Mouse (Mus musculus) frontal cortex, postnatal 14 days (tissue): ENCODE data around the gene Igfbp1.

Experiments used
- DNase-seq, 2 experiments: peaks; one replicate each; pipeline ENCODE4 v3.0.0; 2022; ENCODE audit warnings: low spot score in 2 of 2

Gene Igfbp1

DNA sequence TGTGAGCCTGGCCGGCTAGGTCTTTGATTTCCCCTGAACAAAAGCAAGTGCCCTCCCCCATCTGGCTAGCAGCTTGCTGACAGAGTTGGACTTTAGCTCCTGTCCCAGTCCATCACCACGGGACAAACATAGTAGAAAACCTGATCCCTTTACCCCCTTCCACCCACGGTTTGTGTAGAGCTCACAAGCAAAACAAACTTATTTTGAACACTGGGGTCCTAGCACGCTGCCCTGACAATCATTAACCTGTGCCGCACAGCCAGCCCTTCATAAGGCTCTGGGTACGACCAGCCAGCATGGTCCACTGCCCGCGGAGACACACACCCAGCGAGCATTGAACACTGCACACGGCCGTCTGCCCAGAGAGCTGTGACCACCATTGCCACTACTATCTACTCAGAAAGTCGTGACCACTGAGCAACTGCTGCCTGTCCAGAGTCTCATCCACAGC is at the start of gene Igfbp1:
Gene Igfbp1, plus strand, starts transcription at position 292 of the 451 bp plus-strand sequence.
- DNase-seq: no peak

DNA sequence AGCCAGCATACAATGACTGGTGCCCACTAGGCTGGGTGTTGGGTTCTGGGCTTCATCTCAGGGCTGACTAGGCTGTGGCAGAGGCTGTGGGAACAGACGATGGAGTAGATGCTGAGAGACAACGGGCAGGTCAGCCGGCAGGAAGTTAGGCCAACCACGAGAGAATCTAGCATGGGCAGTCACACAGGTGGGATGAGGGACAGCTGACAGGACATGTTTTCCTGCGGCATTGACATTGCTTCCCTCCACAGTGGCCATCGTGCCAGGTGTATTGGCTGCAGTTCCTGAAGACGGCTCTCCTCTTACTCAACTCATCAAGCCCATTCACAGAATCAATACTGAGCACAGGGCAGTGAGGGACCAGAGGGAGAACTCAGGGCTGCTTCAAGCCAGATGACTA is 49.6 kb upstream of the Igfbp1 start:
- DNase-seq: no peak

DNA sequence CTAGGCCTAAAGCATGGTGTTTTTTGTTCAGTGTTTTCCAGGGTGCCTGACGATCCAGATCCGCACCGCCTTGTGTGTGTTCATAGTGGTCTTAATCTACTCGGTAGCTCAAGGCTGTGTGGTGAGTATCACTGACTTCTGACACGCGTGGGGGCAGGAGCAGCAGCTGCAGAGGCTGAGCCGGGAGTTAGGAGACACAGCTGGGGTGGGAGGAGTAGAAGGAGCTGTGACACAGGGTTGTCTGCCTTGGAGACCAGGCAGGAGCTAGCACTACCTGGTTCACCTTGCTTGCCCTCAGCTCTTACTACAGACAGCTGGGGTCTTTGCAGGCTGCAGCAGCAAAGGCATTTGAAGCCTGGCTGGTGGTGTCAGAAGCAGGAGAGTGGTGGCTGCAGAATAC is 48.1 kb upstream of the Igfbp1 start:
- DNase-seq: no peak

DNA sequence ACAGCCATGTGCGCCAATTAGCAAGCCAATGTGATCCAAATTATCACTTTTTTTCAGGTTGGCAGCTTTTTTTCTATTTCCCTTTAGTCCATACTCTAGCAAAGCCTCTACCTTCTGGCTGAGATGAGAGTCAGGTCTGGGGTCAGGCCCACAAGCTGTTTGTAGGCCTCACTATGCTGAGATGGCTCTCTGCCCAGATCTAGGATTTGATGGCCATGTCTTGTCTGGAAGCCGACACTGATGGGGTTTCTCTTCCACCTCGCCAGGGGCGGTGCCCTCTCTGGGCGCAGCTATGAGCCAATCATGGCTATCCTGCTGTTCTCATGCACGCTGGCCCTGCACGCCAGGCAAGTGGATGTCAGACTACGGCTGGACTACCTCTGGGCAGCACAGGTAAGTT is 47.1 kb upstream of the Igfbp1 start:
- no peak for DNase-seq

DNA sequence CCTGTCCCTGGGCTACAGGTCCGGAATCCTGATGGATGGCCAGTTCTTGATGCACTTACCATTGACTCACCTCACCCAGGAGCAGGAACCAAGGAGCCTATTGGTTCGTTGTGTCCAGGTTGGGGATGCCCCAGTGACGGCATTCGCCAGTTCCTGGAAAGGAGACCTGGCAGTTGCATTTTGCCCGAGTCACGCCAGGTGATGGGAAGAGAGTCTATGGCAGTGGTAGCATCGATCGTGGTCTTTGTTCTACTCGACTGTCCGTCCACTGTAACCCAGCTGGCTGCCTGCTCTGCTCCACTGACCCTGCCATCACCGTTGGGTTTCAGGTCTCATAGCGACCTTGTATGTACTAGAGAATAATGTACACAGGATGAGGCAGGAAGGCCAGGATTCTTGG is 45.2 kb upstream of the Igfbp1 start:
- no peak for DNase-seq

DNA sequence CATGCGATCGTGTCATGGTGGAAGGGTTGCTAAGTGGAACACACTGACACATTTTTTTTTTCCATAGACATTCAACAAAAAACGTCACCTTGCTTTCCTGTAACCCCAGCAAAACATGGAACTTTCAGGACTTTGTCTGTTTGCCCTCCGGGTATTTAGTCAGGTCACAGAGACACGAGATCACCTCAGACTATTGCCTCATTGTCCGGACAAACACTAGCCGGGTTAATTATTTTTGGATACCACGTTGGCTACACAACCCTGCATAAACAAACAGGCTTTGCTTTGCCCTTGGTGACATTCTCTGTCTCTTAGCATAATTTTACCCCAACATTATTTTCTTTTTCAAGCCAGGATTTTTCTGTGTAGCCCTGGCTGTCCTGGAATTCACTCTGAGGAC is 44.5 kb upstream of the Igfbp1 start:
- DNase-seq: no peak

DNA sequence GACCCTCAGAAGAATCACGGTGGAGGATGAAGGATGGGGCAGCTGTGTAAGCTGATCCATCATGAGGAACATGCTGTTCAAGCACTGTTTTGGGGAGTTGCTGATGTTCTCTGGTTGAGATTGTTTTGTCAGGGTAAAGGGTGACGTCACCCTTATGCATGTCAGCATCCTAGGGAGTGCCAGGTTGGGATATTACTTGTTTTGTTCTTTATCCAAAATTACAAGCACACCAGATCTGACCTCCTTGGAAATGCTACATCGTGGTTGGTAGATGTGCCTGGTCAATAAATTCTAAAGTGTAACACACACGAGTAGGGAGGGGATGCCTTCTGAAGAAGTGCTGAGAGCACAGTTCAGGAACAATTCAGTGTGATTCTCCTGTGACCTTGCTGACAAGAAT is 41.2 kb upstream of the Igfbp1 start:
- no peak for DNase-seq

DNA sequence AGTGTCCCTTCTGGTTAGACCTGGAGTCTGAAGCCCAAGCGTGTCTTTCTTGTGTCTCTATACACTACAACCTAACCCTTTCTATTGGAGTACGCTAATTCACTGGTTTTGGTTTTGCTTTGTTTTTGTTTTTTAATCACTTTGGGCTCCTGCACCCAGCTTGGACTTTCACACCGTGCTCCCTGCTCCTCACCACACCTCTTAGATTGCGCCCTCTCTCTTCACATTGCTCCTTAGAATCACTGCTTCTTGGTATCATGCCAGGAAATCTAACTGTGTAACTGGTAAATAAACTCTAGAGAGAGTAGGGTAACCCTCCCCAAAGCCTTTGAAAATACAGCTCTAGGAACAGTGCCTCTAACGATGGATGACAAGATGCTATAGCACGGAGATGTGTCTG is 39.4 kb upstream of the Igfbp1 start:
- no peak for DNase-seq

DNA sequence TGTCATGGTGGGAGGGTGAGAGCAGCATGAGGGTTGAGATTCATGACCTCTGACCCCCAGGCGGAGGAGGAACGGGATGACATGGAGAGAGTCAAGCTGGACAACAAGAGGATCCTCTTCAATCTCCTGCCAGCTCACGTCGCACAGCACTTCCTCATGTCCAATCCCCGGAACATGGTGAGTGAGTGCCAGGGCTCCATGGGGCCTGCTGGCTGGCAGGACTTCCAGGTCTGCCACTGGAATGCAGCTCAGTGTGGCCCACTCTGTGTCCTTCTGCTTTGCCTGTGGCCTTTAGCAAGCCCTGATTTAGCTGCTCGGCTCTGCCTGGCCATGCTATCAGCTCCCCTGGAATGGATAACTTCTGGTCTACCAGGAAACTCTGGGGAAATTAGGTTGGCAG is 37.4 kb upstream of the Igfbp1 start:
- DNase-seq: no peak

DNA sequence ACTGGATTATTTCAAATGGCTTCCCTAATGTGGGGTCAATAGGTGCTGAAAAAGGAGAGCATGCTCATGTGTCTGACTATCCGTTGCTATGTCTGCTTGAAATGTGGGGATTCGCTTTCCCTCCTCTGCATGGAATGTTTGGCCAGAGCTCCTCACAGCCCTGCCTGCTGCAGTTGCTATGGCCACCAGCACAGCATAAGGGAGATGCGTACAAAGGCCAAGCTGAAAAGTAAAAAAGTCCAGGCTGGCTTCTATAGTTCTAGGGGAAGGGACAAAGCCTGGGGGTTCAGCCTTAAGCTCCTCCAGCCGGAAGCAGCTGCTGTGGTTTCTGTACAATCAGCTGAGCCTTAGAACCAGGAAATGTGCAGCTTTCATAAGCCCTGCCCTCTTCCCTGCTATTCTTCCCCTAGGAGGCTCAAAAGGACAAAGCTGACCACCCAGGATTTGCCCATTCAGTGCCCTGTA is 36.9 kb upstream of the Igfbp1 start:
- DNase-seq: no peak

DNA sequence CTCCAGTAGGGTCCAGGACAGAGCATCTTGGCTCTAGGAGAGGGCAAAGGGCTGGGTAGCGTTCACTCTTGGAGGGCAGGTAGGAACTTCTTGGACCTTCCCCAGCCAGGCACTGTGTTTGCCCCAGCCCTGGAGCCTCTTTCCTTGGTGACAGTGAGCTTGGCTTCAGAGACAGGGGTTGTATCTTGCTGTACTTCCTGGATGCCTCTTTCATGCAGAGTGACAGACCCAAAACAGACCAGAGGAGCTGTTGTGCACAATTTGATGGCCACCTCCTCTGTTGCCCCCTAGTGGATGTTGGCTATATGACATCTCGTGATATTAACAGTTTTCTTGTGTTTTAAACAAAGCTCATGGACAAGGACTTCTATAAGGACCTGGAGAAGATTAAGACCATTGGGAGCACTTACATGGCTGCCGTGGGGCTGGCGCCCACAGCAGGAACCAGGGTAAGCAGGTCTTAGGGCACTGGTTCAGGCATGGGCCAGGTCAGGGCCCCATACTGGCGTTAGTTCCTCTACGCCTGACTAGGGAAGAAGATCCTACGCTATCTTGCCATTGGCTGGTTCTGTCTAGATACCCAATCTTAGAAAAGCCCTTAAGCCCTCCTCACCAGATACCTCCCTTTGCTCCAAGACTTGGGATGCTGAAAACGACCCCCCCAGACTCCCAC is 35.9 kb upstream of the Igfbp1 start:
- DNase-seq: no peak

DNA sequence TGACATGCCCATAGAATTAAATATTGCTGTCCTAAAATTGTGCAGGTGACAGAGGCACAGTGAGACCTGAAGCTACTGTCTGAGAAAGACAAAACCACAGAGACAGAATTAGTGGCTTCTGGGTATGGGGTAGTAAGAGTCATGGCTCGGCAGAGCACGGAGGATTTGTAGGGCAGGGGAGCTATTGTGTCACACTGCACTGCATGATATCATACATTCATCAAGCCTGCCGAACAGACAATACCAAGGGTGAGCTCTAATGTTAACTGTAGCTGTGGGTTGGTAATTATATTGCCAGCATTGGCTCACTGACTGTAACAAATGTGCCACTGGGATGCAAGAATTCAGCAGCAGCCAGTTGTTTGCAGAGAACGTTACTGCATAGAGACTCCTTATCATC is 33.2 kb upstream of the Igfbp1 start:
- DNase-seq: no peak

DNA sequence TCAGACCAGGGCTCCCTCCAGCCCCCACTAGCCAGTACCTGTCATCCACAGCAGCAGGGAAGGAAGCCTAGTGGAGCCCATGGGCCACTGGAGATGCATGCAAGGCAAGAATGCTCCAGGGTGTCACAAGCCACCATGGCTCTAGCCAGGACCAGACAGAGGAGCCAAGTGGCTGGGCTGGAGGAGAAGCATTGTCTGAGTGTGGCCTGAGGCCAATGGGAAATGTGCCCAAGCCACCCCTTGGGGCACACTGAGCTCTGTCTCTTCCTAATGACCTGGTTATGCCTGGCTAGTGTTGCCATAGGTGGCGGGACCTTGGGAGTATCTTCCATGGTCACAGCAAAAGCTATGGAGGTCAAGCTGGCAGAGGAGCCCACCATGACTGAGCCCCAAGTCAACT is 27.9 kb upstream of the Igfbp1 start:
- no peak for DNase-seq

DNA sequence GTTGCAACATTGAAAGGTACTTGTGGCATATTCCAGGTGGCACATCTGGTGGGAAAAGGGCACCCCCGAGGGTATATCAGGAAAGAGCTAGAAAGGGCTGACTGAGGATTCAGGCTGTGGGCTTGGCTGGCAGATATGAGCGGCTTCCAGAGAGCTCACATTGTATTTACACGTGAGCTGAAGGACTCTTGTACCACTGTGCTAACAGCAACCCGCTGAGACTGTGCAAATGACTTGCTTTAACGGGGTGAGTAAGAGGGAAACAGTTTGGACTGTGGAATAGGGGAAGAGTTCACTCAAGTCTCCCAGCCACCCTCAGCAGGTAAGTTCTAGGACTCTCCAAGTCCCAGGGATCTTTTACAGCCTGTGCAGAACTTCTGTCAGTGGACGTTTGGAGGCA is 23.9 kb upstream of the Igfbp1 start:
- no peak for DNase-seq

DNA sequence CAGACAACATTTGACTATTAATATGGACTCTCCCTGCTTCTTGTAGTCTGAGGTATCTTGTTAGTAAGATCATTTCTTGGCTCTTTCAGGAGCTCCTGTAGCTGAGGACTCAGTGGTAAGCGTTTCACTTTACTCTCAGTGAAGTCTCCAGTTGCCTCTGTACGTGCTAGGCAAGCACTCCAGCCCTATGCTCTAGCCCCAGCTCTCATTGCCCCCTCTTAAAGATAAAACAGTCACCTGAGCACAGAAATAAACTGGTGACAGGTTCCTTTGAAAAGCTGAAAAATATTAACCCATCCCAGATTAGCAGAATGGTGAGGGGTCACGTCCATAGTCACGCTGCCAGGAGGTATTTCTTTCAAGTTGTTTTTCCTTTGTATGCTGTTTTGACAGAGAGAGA is 18.9 kb upstream of the Igfbp1 start:
- no peak for DNase-seq

DNA sequence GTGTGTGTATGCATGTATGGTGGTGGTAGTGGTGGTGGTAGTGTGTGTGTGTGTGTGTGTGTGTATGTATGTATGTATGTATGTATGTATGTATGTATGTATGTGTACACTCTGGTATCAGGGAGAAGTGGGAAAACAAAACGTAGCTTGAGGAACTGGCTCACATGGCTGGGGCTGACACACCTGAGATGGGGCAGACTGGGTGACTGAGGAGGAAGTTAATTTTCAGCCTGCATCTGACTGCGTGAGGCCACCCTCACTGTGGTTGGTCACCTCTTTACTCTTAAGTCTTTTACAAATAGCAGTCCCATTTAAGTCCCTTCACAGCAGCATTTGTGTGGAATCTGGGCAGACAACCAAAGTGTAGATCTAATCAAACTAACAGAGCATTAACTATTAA is 18.3 kb upstream of the Igfbp1 start:
- no peak for DNase-seq

DNA sequence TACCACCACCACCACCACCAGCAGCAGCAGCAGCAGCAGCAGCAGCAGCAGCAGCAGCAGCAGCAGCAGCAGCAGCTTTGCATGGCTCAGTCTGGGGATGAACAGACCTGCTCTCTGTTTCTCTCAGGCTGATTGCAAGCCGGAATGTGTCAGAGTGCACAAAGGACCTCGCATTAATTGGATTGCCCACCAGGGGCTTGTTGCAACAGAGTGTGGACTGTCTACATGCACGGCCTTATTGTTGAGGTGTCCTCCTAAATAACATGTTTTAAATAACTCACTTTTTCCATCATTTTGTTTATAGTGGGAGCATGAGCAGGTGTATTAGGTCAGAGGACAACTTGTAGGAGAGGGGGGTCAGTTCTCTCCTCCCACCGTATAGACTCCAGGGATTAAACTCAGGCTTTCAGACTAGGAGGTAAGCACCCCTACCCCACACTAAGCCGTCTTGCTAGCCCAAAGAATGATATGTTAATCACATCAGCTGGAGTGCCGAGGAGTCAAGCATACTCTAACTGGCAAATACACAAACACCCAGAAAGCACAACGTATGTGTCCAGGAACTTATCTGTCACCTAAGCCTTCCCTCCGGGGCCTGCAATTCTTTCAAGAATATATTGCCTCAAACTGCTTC is 15.1 kb upstream of the Igfbp1 start:
- DNase-seq: no peak

DNA sequence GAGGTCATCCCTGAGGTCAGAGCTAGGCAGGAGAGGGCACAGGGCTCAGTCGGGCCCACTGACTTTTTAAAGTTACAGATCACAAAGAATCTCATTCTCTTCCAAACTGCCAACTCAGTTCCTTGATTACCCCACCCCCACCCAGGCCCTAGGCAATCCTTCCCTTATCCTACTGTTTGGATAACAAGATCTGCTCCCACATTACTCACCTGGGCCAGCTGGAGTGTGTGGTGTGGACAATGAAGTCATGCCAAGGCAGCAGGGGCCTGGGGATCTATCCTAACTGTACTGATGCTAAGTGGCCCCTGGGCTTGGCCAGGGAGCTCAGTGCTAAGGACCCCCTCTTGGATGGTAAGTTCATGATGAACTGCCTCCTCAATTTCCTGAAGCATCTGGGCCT is 13.2 kb upstream of the Igfbp1 start:
- DNase-seq: no peak

DNA sequence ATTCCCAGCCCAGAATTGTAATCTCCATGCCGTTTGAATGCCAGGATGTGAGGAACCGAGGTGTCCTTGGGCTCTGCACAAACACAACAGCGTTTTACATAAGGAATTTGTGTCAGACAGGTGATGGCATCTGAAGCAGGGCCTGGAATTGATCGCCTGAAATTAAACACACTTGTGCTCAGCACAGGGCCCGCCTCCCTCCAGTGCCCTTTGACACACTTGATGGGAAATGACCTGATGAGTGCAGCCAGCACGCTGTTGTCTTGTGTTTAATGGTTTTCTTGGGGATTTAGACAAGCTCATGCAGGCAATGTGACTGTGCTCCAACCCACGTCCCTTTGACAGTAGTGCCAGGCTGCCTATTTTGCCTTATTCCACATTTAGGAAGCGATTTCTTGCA is 10.1 kb upstream of the Igfbp1 start:
- DNase-seq: no peak

DNA sequence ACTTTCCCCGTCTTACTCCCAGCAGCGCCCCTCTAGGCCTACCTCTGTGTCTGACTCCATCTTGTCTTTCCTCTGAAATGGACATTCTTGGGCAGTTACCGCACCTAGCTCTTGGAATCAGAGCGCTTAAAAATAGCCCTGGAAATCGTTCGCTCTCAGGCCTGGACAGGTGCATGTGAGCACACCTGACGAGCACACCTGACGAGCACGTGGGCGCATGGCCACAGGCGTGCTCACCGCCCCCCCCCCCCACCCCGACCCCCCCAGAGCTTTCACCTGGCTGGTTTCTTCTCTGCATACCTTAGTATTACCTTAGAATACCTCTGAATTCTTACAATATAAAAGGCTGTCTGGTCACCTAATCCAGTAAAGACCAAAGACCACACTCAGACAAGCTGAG is 9.1 kb upstream of the Igfbp1 start, which contains the start of gene Gm11985:
Gene Gm11985, minus strand, starts transcription at position 101 of the 400 bp plus-strand sequence.
- no peak for DNase-seq

DNA sequence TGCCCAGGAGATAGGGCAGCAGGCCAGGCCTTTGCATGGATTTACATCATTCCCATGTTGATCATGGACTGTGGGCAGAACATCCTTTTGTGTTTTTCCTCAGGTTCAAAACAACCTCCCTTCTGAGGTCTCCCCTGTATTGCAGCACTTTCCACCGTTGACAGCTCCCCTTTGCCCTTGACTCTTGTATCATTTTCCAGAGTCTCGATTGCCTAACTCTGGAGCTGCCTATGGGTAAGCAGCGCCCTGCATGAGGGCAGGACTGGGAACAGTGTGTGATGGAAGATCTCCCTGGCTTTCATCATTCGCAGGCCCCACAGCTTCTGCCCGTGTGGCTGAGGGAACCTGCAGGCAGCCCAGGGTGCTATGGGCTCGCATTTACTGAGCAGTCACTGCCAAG is 4.9 kb upstream of the Igfbp1 start:
- no peak for DNase-seq

DNA sequence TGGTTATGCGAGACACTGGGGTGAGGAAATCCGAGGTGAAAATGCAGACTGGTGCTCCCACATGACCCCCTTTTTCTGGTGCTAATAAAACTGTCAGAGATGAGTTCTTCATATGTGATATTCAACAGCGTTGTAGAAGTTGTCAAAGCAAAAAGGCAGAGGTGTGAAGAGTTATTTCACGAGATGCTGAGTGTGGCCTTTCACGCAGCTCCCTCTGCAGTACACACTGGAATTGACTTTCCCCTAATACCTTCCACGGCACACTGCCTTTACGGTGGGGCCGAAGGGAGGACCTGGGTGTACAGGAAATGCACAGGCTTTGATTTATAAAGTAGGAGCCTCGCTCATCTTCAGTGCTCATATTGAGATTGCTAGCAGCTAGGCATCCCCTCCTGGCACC is 4.4 kb upstream of the Igfbp1 start:
- DNase-seq: no peak

DNA sequence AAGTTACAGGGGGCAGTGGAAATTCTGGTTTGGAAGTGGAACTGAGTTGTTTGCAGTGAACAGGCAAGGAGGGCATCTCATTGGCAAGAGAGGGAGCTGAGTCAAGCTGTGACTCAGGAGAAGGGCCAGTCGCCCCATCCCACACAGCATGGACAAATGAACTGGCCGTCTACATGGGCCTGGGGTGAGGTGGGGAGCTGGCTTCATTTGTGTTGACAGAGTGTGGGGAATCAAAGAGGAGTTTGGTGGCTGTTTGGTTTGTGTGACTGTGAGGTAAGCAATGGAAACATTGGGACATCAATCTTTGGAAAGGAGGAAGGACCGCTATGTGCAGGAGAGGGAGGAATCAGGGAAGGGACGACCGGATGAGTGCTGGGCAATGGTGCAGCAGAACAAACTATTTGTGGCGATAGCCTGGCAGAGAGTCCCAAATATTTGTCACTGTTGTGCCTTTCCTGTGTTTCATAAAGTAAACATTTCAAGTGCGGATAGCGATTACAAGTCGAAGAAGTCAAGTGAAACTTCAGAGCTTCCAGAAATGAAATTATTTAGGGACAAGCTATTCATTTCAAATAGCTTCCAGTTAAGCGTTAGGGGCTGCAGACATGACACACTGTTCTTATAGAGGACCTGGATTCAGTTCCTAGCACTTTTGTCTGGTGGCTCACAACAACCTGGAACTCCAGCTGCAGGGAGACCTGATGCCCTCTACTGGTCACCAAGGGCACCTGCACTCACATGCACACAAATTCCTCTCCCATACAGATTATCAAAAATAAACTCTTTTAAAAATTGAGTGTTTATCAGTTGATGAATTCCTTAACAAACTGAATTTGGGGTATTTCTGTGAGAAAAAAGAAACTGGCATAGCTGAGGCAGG is 2.9 kb upstream of the Igfbp1 start:
- DNase-seq: no peak
